Mouse (Mus musculus) intestine, embryonic 16.5 days (tissue): ENCODE data around the gene Syne1. TPM values are rescaled to one million over a fixed set of nuclear protein-coding genes. Genes with fewer than 3 reads are reported as not detected.

Source experiments
- ATAC-seq: fragments of 200-750 bp; cut with Nextera tagmentation; 2 replicates; pipeline ENCODE4 v1.8.0; 2017; ENCODE audit warnings: moderate TSS enrichment, moderate library complexity
- H3K27ac ChIP-seq: fragments of 300-500 bp; sonication (generic); 2 replicates; pipeline ENCODE4 v1.5.1; 2014; ENCODE audit warnings: mild to moderate bottlenecking, low read length
- H3K27me3 ChIP-seq: fragments of 300-500 bp; sonication (generic); replicated peaks from 2 replicates; pipeline ENCODE4 v1.6.1; 2014; ENCODE audit warnings: low read length, control low read depth, mixed read lengths; ENCODE audit not compliant: control insufficient read depth, insufficient read depth
- H3K36me3 ChIP-seq: fragments of 300-500 bp; sonication (generic); 2 replicates; pipeline ENCODE4 v1.6.1; 2014; ENCODE audit warnings: low read length, control low read depth; ENCODE audit not compliant: control insufficient read depth, insufficient read depth
- H3K4me1 ChIP-seq: fragments of 300-500 bp; sonication (generic); 2 replicates; pipeline ENCODE4 v1.6.1; 2014; ENCODE audit warnings: low read length, control low read depth, mixed read lengths; ENCODE audit not compliant: control insufficient read depth, insufficient read depth
- H3K4me2 ChIP-seq: fragments of 300-500 bp; sonication (generic); 2 replicates; pipeline ENCODE4 v1.6.1; 2014; ENCODE audit warnings: low read depth, low read length, control low read depth
- H3K4me3 ChIP-seq: fragments of 300-500 bp; sonication (generic); 2 replicates; pipeline ENCODE4 v1.5.1; 2014; ENCODE audit warnings: mild to moderate bottlenecking, low read length
- H3K9ac ChIP-seq: fragments of 300-500 bp; sonication (generic); 2 replicates; pipeline ENCODE4 v1.6.1; 2014; ENCODE audit warnings: low read depth, low read length
- H3K9me3 ChIP-seq: fragments of 300-500 bp; sonication (generic); 2 replicates; pipeline ENCODE4 v1.6.1; 2016; ENCODE audit warnings: low read length, control low read depth; ENCODE audit not compliant: control insufficient read depth
- WGBS: fragments of 180-500 bp; shearing (Covaris S2); extraction: QIAGEN DNeasy Blood & Tissue Kit; methylation state at CpG from one replicate; pipeline ENCODE4 v1.1.7; 2014; 5-methylcytosine and 5-hydroxymethylcytosine counted together
- polyA plus RNA-seq: library from polyadenylated mRNA; unstranded; fragments of >200 nt; fragmentation: Nextera tagmentation; extraction: Ambion mirVana; gene quantifications from 2 replicates; pipeline ENCODE4 v1.2.1, GENCODE M21; 2015

Syne1 gene
- polyA plus RNA-seq, 1 experiment from 2014 or later, result 4.7 TPM

GRCm38 (mm10) chr10:5176371-5176770, 374.9 kb downstream of the Syne1 start:
- peaks cover 2% of the 10 kb centered on the region; the same call in 1 of the 2 replicates for H3K36me3 ChIP-seq
- H3K4me1 ChIP-seq, result no peaks in the 10 kb centered on the region
- H3K4me2 ChIP-seq, result no peak overlapping the region
- WGBS, result 56% methylated on average over 2 of the region's 2 CpGs
- ATAC-seq, result no peak
- no peaks in the 10 kb centered on the region for H3K9me3 ChIP-seq
- H3K27me3 ChIP-seq, result no peaks in the 10 kb centered on the region
- no peak overlapping the region for H3K9ac ChIP-seq
- no peak overlapping the region for H3K27ac ChIP-seq
- no peak overlapping the region for H3K4me3 ChIP-seq

- H3K4me2 ChIP-seq, result no peak overlapping the region
- H3K27me3 ChIP-seq, result no peaks in the 10 kb centered on the region
- no peaks in the 10 kb centered on the region for H3K9me3 ChIP-seq
- H3K36me3 ChIP-seq, result peaks cover 8% of the 10 kb centered on the region
- 74% methylated on average over 1 of the region's 1 CpGs for WGBS
- no peaks in the 10 kb centered on the region for H3K4me1 ChIP-seq
- H3K9ac ChIP-seq, result no peak overlapping the region
- no peak for ATAC-seq
- no peak overlapping the region for H3K4me3 ChIP-seq
- H3K27ac ChIP-seq, result no peak overlapping the region
These were observed 380.9 kb downstream of the Syne1 start for GRCm38 (mm10) chr10:5170425-5170824.

- ATAC-seq, result no peak
- Histone ChIP-seq H3K9me3 (no peaks in the 10 kb centered on the region), H3K27me3 (no peaks in the 10 kb centered on the region), H3K27ac (no peak overlapping the region), H3K9ac (no peak overlapping the region), H3K4me2 (no peak overlapping the region), H3K4me1 (0 out of 2 replicates have a peak, but pooled peaks cover 3% of the 10 kb centered on the region), H3K4me3 (no peak overlapping the region), H3K36me3 (peaks cover 6% of the 10 kb centered on the region)
- 60% methylated on average over 3 of the region's 3 CpGs for WGBS
These were observed 383.8 kb downstream of the Syne1 start for GRCm38 (mm10) chr10:5167481-5167880.

- ATAC-seq, result peak; percentile 93
- Histone ChIP-seq H3K27ac (no peak overlapping the region), H3K36me3 (peaks cover under 1% of the 10 kb centered on the region; the same call in 1 of the 2 replicates), H3K9me3 (no peaks in the 10 kb centered on the region), H3K27me3 (no peaks in the 10 kb centered on the region), H3K9ac (no peak overlapping the region), H3K4me1 (0 out of 2 replicates have a peak, but pooled peaks cover 3% of the 10 kb centered on the region), H3K4me3 (peak overlapping the region; percentile 9; the same call in 1 of the 2 replicates), H3K4me2 (0 out of 2 replicates have a peak overlapping the region, but pooled peaks have one; percentile 6)
- WGBS, result 58% methylated on average over 5 of the region's 5 CpGs
These were observed 385.8 kb downstream of the Syne1 start for GRCm38 (mm10) chr10:5165439-5165838.

- no peak for ATAC-seq
- H3K27me3 ChIP-seq, result no peaks in the 10 kb centered on the region
- no peak overlapping the region for H3K9ac ChIP-seq
- WGBS, result 49% methylated on average over 6 of the region's 6 CpGs
- no peak overlapping the region for H3K4me2 ChIP-seq
- H3K9me3 ChIP-seq, result no peaks in the 10 kb centered on the region
- H3K36me3 ChIP-seq, result no peaks in the 10 kb centered on the region
- 0 out of 2 replicates have a peak, but pooled peaks cover 3% of the 10 kb centered on the region for H3K4me1 ChIP-seq
- H3K27ac ChIP-seq, result no peak overlapping the region
- H3K4me3 ChIP-seq, result no peak overlapping the region
These were observed 387.5 kb downstream of the Syne1 start for GRCm38 (mm10) chr10:5163770-5164169.

- no peak overlapping the region for H3K4me3 ChIP-seq
- H3K4me2 ChIP-seq, result no peak overlapping the region
- H3K9me3 ChIP-seq, result no peaks in the 10 kb centered on the region
- no peak overlapping the region for H3K9ac ChIP-seq
- no peak for ATAC-seq
- no peaks in the 10 kb centered on the region for H3K27me3 ChIP-seq
- H3K36me3 ChIP-seq, result no peaks in the 10 kb centered on the region
- 0 out of 2 replicates have a peak, but pooled peaks cover 3% of the 10 kb centered on the region for H3K4me1 ChIP-seq
- H3K27ac ChIP-seq, result no peak overlapping the region
- 84% methylated on average over 3 of the region's 3 CpGs for WGBS
These were observed 388.0 kb downstream of the Syne1 start for GRCm38 (mm10) chr10:5163286-5163685.

GRCm38 (mm10) chr10:5161394-5161872, 389.8 kb downstream of the Syne1 start:
- WGBS, result 56% methylated on average over 12 of the region's 12 CpGs
- Histone ChIP-seq H3K9me3 (no peaks in the 10 kb centered on the region), H3K4me2 (no peak overlapping the region), H3K4me1 (0 out of 2 replicates have a peak, but pooled peaks cover 3% of the 10 kb centered on the region), H3K4me3 (no peak overlapping the region), H3K27me3 (no peaks in the 10 kb centered on the region), H3K36me3 (no peaks in the 10 kb centered on the region), H3K27ac (no peak overlapping the region), H3K9ac (no peak overlapping the region)
- no peak for ATAC-seq

- Histone ChIP-seq H3K4me2 (no peak overlapping the region), H3K27me3 (no peaks in the 10 kb centered on the region), H3K9me3 (no peaks in the 10 kb centered on the region), H3K27ac (no peak overlapping the region; the same call in 1 of the 2 replicates), H3K36me3 (no peaks in the 10 kb centered on the region), H3K4me3 (no peak overlapping the region), H3K9ac (no peak overlapping the region), H3K4me1 (no peaks in the 10 kb centered on the region)
- no peak for ATAC-seq
- WGBS, result 56% methylated on average over 8 of the region's 8 CpGs
These were observed 391.6 kb downstream of the Syne1 start for GRCm38 (mm10) chr10:5159679-5160078.

- no peak overlapping the region for H3K4me3 ChIP-seq
- H3K27me3 ChIP-seq, result no peaks in the 10 kb centered on the region
- H3K4me2 ChIP-seq, result no peak overlapping the region
- no peaks in the 10 kb centered on the region for H3K36me3 ChIP-seq
- H3K4me1 ChIP-seq, result no peaks in the 10 kb centered on the region
- no peak for ATAC-seq
- H3K9me3 ChIP-seq, result no peaks in the 10 kb centered on the region
- WGBS, result 92% methylated on average over 6 of the region's 6 CpGs
- no peak overlapping the region for H3K9ac ChIP-seq
- no peak overlapping the region for H3K27ac ChIP-seq
These were observed 398.2 kb downstream of the Syne1 start for GRCm38 (mm10) chr10:5153047-5153446.

GRCm38 (mm10) chr10:5141471-5141870, 409.8 kb downstream of the Syne1 start:
- H3K27ac ChIP-seq, result no peak overlapping the region
- H3K9me3 ChIP-seq, result no peaks in the 10 kb centered on the region
- no peak overlapping the region for H3K4me3 ChIP-seq
- H3K36me3 ChIP-seq, result no peaks in the 10 kb centered on the region
- no peaks in the 10 kb centered on the region for H3K27me3 ChIP-seq
- no peak overlapping the region for H3K9ac ChIP-seq
- 81% methylated on average over 5 of the region's 5 CpGs for WGBS
- no peak for ATAC-seq
- no peak overlapping the region for H3K4me2 ChIP-seq
- H3K4me1 ChIP-seq, result no peaks in the 10 kb centered on the region
